Mouse (Mus musculus): Measurements from ENCODE around the gene Rbfox2. TPM values are rescaled to one million over a fixed set of nuclear protein-coding genes. Genes with fewer than 3 reads are reported as not detected.
A peak's percentile ranks its signal among the peaks of the same experiment; 100 is the strongest.

Gene Rbfox2
- polyA plus RNA-seq, 1 experiment: 78.3 TPM

GRCm38 (mm10) chr15:77153625-77154024 lies 153.2 kb downstream of the Rbfox2 start:
- Histone ChIP-seq H3K4me3 (ENCODE audit: low read depth, low read length) (peak overlapping the region; percentile 66), H3K36me3 (ENCODE audit: control insufficient read depth, insufficient read depth, low read length, poor library complexity, severe bottlenecking) (no peaks in the 10 kb centered on the region), H3K27me3 (ENCODE audit: control insufficient read depth, insufficient read depth, low read length, poor library complexity, severe bottlenecking) (no peaks in the 10 kb centered on the region), H3K4me1 (ENCODE audit: control insufficient read depth, insufficient read depth, low read length) (peaks cover 9% of the 10 kb centered on the region), H3K9me3 (replicated peaks; ENCODE audit: control insufficient read depth, insufficient read depth, low read length, poor library complexity, severe bottlenecking) (no peaks in the 10 kb centered on the region), H3K9ac (ENCODE audit: low read depth, poor library complexity, severe bottlenecking) (peak overlapping the region; percentile 41), H3K27ac (ENCODE audit: insufficient read depth, low read length) (peak overlapping the region; percentile 93)
- peak; percentile 54; the same call in 1 of the 2 replicates for TF ChIP-seq EP300 (IDR thresholded peaks at IDR 0.05; ENCODE audit: insufficient read depth, low read depth, low read length)
- no peak for TF ChIP-seq CTCF (IDR thresholded peaks at IDR 0.05; ENCODE audit: low read depth, low read length)

GRCm38 (mm10) chr15:77153088-77153546 lies 153.7 kb downstream of the Rbfox2 start:
- H3K36me3 ChIP-seq (ENCODE audit: control insufficient read depth, insufficient read depth, low read length, poor library complexity, severe bottlenecking): no peaks in the 10 kb centered on the region
- H3K4me3 ChIP-seq (ENCODE audit: low read depth, low read length): peak overlapping the region; percentile 66
- H3K9ac ChIP-seq (ENCODE audit: low read depth, poor library complexity, severe bottlenecking): peak overlapping the region; percentile 41
- no peak for TF ChIP-seq CTCF (IDR thresholded peaks at IDR 0.05; ENCODE audit: low read depth, low read length)
- 0 out of 2 replicates have a peak, but pooled peaks have one; percentile 8 for TF ChIP-seq EP300 (IDR thresholded peaks at IDR 0.05; ENCODE audit: insufficient read depth, low read depth, low read length)
- H3K9me3 ChIP-seq (replicated peaks; ENCODE audit: control insufficient read depth, insufficient read depth, low read length, poor library complexity, severe bottlenecking): no peaks in the 10 kb centered on the region
- peak overlapping the region; percentile 93 for H3K27ac ChIP-seq (ENCODE audit: insufficient read depth, low read length)
- no peaks in the 10 kb centered on the region for H3K27me3 ChIP-seq (ENCODE audit: control insufficient read depth, insufficient read depth, low read length, poor library complexity, severe bottlenecking)
- peaks cover 9% of the 10 kb centered on the region for H3K4me1 ChIP-seq (ENCODE audit: control insufficient read depth, insufficient read depth, low read length)

GRCm38 (mm10) chr15:77152336-77153087 lies 154.3 kb downstream of the Rbfox2 start:
- peak overlapping the region; percentile 62 for H3K4me3 ChIP-seq (ENCODE audit: low read depth, low read length)
- H3K27ac ChIP-seq (ENCODE audit: insufficient read depth, low read length): peak overlapping the region; percentile 93
- H3K36me3 ChIP-seq (ENCODE audit: control insufficient read depth, insufficient read depth, low read length, poor library complexity, severe bottlenecking): no peaks in the 10 kb centered on the region
- H3K9ac ChIP-seq (ENCODE audit: low read depth, poor library complexity, severe bottlenecking): peak overlapping the region; percentile 41
- TF ChIP-seq EP300 (IDR thresholded peaks at IDR 0.05; ENCODE audit: insufficient read depth, low read depth, low read length): no peak
- TF ChIP-seq CTCF (IDR thresholded peaks at IDR 0.05; ENCODE audit: low read depth, low read length): no peak
- no peak for TF ChIP-seq POLR2A (IDR thresholded peaks at IDR 0.05; ENCODE audit: insufficient read depth, low read length)
- no peaks in the 10 kb centered on the region for H3K9me3 ChIP-seq (replicated peaks; ENCODE audit: control insufficient read depth, insufficient read depth, low read length, poor library complexity, severe bottlenecking)
- H3K4me1 ChIP-seq (ENCODE audit: control insufficient read depth, insufficient read depth, low read length): peaks cover 9% of the 10 kb centered on the region
- H3K27me3 ChIP-seq (ENCODE audit: control insufficient read depth, insufficient read depth, low read length, poor library complexity, severe bottlenecking): no peaks in the 10 kb centered on the region

- Histone ChIP-seq H3K27me3 (ENCODE audit: control insufficient read depth, insufficient read depth, low read length, poor library complexity, severe bottlenecking) (no peaks in the 10 kb centered on the region), H3K9ac (ENCODE audit: low read depth, poor library complexity, severe bottlenecking) (peak overlapping the region; percentile 41), H3K36me3 (ENCODE audit: control insufficient read depth, insufficient read depth, low read length, poor library complexity, severe bottlenecking) (no peaks in the 10 kb centered on the region), H3K4me3 (ENCODE audit: low read depth, low read length) (no peak overlapping the region), H3K4me1 (ENCODE audit: control insufficient read depth, insufficient read depth, low read length) (peaks cover 9% of the 10 kb centered on the region), H3K9me3 (replicated peaks; ENCODE audit: control insufficient read depth, insufficient read depth, low read length, poor library complexity, severe bottlenecking) (no peaks in the 10 kb centered on the region), H3K27ac (ENCODE audit: insufficient read depth, low read length) (no peak overlapping the region)
- TF ChIP-seq EP300 (IDR thresholded peaks at IDR 0.05; ENCODE audit: insufficient read depth, low read depth, low read length) (no peak), CTCF (IDR thresholded peaks at IDR 0.05; ENCODE audit: low read depth, low read length) (no peak), POLR2A (IDR thresholded peaks at IDR 0.05; ENCODE audit: insufficient read depth, low read length) (no peak)
Observed at GRCm38 (mm10) chr15:77151816-77152215, 155.0 kb downstream of the Rbfox2 start.

GRCm38 (mm10) chr15:77151178-77151577 lies 155.6 kb downstream of the Rbfox2 start:
- H3K27ac ChIP-seq (ENCODE audit: insufficient read depth, low read length): no peak overlapping the region
- H3K4me1 ChIP-seq (ENCODE audit: control insufficient read depth, insufficient read depth, low read length): peaks cover 9% of the 10 kb centered on the region

GRCm38 (mm10) chr15:77150424-77150841 lies 156.4 kb downstream of the Rbfox2 start:
- peaks cover 9% of the 10 kb centered on the region for H3K4me1 ChIP-seq (ENCODE audit: control insufficient read depth, insufficient read depth, low read length)
- H3K4me3 ChIP-seq (ENCODE audit: low read depth, low read length): no peak overlapping the region
- no peaks in the 10 kb centered on the region for H3K9me3 ChIP-seq (replicated peaks; ENCODE audit: control insufficient read depth, insufficient read depth, low read length, poor library complexity, severe bottlenecking)

More at GRCm38 (mm10) chr15:77151178-77151577, 155.6 kb downstream of the Rbfox2 start:
- Histone ChIP-seq H3K9me3 (replicated peaks; ENCODE audit: control insufficient read depth, insufficient read depth, low read length, poor library complexity, severe bottlenecking) (no peaks in the 10 kb centered on the region), H3K36me3 (ENCODE audit: control insufficient read depth, insufficient read depth, low read length, poor library complexity, severe bottlenecking) (no peaks in the 10 kb centered on the region), H3K4me3 (ENCODE audit: low read depth, low read length) (no peak overlapping the region), H3K9ac (ENCODE audit: low read depth, poor library complexity, severe bottlenecking) (no peak overlapping the region), H3K27me3 (ENCODE audit: control insufficient read depth, insufficient read depth, low read length, poor library complexity, severe bottlenecking) (no peaks in the 10 kb centered on the region)
- no peak for TF ChIP-seq CTCF (IDR thresholded peaks at IDR 0.05; ENCODE audit: low read depth, low read length)
- no peak for TF ChIP-seq POLR2A (IDR thresholded peaks at IDR 0.05; ENCODE audit: insufficient read depth, low read length)
- TF ChIP-seq EP300 (IDR thresholded peaks at IDR 0.05; ENCODE audit: insufficient read depth, low read depth, low read length): no peak

More at GRCm38 (mm10) chr15:77150424-77150841, 156.4 kb downstream of the Rbfox2 start:
- 0 out of 2 replicates have a peak overlapping the region, but pooled peaks have one; percentile 46 for H3K27ac ChIP-seq (ENCODE audit: insufficient read depth, low read length)
- H3K9ac ChIP-seq (ENCODE audit: low read depth, poor library complexity, severe bottlenecking): no peak overlapping the region
- no peak for TF ChIP-seq POLR2A (IDR thresholded peaks at IDR 0.05; ENCODE audit: insufficient read depth, low read length)
- 0 out of 2 replicates have a peak, but pooled peaks have one; percentile 24 for TF ChIP-seq EP300 (IDR thresholded peaks at IDR 0.05; ENCODE audit: insufficient read depth, low read depth, low read length)
- TF ChIP-seq CTCF (IDR thresholded peaks at IDR 0.05; ENCODE audit: low read depth, low read length): no peak
- H3K36me3 ChIP-seq (ENCODE audit: control insufficient read depth, insufficient read depth, low read length, poor library complexity, severe bottlenecking): no peaks in the 10 kb centered on the region
- no peaks in the 10 kb centered on the region for H3K27me3 ChIP-seq (ENCODE audit: control insufficient read depth, insufficient read depth, low read length, poor library complexity, severe bottlenecking)
